Mouse (Mus musculus) cortical plate, adult 2 months (tissue): ENCODE measurements around the gene Ccdc137.

Experiments used
- CTCF ChIP-seq: fragments of 200-500 bp; IDR thresholded peaks from 2 replicates; pipeline ENCODE4 v1.5.1; 2011; ENCODE audit warnings: mild to moderate bottlenecking, control low read depth, low read length; ENCODE audit not compliant: insufficient read depth; ENCODE audit errors: extremely low read depth
- POLR2A ChIP-seq: fragments of 200-500 bp; IDR thresholded peaks from 2 replicates; pipeline ENCODE4 v1.6.1; 2011; ENCODE audit warnings: mild to moderate bottlenecking, low read length, control low read depth; ENCODE audit not compliant: insufficient read depth; ENCODE audit errors: extremely low read depth

DNA sequence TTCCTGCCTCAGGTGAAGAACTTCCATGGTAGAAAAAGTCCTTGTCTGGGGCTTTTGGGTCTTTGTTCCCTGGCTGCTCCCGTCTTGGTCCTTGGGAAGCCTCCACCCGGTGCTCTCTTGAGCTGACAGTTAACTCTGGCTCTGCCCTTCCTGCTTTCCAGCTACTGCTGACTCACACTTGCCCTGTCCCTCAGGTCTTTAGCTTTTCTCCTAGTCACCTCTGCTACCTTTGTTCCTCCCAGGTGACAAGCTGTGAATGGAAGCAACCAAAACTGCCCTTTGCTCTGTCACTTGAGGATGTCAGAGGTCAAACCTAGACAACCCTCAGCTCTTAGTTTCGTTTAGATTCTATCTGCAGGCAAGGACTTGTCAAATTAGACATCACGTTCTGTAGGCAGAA lies 52.0 kb downstream of the Ccdc137 start:
- TF ChIP-seq CTCF: no peak
- no peak for TF ChIP-seq POLR2A
